Mouse (Mus musculus) adrenal gland, postnatal 14 days (tissue): Measurements from ENCODE around the gene Rab30. TPM values are rescaled to one million over a fixed set of nuclear protein-coding genes. Genes with fewer than 3 reads are reported as not detected.

Source experiments
- DNase-seq: peaks from one replicate; pipeline ENCODE4 v3.0.0; 2021; ENCODE audit warnings: mixed read lengths
- total RNA-seq: library from RNA; stranded (reverse); gene quantifications from 2 replicates; pipeline ENCODE4 v1.2.3, GENCODE M21; 2021

Gene Rab30
- total RNA-seq, 1 experiment from 2014 or later, result 6.4 TPM

- peak; percentile 23 for DNase-seq
Measured at GRCm38 (mm10) chr7:92848246-92848645, 106.8 kb downstream of the Rab30 start.

GRCm38 (mm10) chr7:92866526-92866925 is 125.1 kb downstream of the Rab30 start:
- DNase-seq, result no peak

DNA sequence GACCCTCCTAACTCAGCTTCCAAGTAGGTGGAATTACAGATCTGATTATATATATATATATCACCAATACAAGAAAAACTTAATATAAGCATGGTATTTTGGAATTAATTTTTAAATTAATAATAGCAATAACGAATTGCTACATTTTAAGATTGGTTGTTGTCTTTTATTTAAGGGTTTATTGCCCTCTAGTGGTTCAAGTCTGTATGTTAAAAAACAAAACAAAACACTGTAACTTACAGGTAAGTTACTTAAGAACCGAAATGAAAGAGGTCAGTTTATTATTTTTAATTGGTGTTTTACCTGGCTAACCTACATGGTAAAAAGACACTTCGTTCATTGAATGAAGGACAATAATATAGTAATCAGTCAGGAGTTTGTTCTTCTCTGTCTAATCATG is 128.8 kb downstream of the Rab30 start:
- DNase-seq, result no peak

- DNase-seq, result no peak
Measured at GRCm38 (mm10) chr7:92871596-92871995, 130.2 kb downstream of the Rab30 start.

- peak; percentile 97 for DNase-seq
Measured at GRCm38 (mm10) chr7:92874116-92874675, 132.8 kb downstream of the Rab30 start, which contains the start of the genes Ddias and Prcp. TSS of gene Ddias (minus strand) at chr7:92874247. TSS of gene Prcp (plus strand) at chr7:92874470.

DNA sequence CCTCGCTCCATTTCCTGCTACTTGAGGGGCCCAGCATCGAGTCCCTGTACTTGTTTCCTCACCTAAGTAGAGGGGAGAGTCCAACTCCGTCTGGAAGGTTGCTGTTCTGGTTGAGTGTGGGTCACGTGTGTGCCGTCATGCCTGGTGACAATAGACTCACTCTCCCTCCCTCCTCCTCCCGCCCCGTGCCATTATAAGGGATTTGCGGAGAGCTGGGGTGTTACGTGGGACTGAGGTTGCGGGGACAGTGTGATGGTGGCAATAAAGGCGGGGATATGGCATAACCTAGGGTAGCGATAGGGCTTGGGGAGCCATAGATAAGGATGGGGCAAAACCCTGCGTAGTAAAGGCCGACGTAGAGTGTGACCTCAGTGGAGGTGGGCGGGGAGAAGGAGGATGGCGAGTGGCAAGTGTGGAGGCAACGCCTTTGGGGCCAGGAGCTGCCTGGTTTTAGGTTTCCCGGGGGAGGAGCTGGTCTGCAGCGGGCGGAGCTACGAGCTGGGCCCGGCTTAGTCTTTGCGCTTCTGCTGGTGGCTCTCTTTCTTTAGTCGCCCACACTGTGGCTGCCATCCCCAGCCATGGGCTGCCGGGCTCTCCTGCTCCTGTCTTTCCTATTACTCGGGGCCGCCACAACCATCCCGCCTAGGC is 133.5 kb downstream of the Rab30 start:
- peak; percentile 91 for DNase-seq

- peak; percentile 21 for DNase-seq
Measured at GRCm38 (mm10) chr7:92876066-92876465, 134.7 kb downstream of the Rab30 start.

DNA sequence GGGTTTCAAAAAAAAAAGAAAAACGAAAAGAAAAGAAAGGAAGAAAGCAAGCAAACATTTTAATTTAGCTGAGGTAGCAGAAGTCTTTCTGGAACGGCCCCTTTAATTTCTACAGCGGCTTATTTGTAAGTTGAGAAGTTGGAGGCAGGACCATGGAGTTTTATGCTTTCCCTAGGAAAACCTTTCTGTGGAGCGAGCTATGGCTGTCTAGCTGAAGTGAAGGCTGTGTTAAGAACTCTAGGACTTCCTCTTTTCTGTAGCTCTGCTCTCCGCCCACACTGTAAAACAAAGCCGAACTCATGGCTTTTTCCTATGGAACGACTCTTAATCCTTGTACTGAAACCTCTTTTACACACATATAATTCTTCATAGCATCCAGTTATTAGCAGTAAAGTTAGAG is 135.1 kb downstream of the Rab30 start:
- DNase-seq, result no peak

DNA sequence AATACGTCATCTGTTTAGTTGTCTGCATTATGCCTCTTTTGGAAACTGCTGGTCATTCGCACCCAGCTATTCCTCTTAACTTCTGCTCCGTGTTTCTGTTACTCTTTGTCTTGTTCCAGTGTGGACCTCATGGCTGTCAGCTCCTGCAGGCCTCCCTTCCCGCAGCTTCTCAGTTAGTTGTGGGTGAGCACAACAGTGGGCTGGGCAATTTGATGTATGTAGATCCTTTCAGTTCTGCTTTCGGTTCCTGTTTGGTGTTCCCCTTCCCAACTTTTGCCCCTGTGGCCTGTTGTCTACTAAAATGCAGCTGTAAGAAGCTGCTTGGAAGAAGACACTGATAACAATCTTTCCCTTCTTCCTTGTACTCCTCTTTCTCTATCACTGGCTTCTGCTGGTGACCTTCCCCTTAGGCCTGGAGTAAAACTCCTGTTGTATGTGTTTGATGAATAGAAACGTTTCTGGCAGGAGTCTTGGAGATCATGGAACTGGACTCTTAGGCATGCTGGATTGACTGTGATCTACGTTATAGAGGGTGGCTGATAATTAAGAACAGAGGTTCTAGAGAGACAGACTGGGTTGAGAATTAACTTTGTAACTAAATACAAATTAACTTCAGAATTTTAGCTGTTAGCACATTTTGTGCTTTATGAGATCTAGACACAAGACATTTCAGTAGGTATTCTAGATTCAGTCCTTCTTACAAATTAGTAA is 137.3 kb downstream of the Rab30 start:
- no peak for DNase-seq

DNA sequence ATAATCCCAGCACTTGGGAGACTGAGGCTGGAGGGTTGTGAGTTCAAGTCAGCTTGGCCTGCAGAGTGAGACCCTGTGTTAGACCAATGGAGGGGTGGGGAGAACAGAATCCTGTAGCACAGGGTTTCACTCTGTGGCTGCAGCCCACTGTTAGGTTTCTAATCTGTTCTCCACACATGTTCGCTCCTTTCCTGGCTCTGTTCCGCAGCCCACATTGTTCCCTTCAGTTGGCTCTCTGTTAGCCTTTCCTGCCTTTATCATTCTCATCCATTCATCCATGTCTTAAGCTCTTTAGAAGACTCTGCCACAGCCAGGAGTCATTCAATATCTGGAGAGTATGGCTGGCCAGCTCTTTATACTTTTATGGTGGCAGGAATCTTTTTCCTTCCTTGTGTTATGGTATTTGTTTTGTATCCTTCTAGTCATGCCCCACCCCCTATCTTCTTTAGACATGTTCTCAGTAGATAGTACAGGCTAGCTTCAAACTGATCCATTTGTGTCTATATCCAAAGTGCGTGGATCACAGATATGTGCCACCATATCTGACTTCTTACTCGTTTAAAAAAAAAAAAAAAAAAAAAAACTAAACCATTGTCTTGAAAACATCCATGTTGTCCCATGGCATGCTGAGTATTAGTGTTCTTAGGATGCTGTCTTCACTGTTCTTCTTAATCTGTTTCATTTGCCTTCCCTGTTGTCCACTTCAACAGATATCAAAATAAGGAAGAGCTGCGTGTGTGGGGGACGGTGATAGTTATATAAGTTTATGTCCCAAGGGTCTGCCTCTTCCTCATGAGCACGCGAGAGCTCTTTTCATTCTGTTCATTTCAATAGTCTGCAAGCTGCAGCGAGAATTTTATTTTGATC is 142.7 kb downstream of the Rab30 start:
- no peak for DNase-seq

- no peak for DNase-seq
Measured at GRCm38 (mm10) chr7:92884998-92885660, 143.7 kb downstream of the Rab30 start.

DNA sequence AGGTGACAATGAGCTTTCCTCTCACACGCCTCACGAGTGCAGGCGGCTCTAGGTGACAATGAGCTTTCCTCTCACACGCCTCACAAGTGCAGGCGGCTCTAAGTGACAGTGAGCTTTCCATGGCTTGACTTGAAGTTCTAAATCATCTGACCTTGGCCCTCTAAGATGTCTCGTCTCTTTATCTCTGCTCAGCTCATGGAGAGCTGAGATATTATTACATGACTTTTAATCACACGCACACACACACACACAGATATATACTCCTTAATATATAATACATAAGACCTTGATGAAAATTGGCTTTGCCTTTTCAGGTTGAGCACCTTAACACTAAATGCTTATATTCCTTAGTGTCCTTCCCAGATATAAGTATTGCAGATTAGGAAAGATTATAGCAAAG is 145.4 kb downstream of the Rab30 start:
- no peak for DNase-seq

GRCm38 (mm10) chr7:92887230-92887629 is 145.8 kb downstream of the Rab30 start:
- DNase-seq, result no peak

GRCm38 (mm10) chr7:92890211-92890610 is 148.8 kb downstream of the Rab30 start:
- DNase-seq, result no peak

DNA sequence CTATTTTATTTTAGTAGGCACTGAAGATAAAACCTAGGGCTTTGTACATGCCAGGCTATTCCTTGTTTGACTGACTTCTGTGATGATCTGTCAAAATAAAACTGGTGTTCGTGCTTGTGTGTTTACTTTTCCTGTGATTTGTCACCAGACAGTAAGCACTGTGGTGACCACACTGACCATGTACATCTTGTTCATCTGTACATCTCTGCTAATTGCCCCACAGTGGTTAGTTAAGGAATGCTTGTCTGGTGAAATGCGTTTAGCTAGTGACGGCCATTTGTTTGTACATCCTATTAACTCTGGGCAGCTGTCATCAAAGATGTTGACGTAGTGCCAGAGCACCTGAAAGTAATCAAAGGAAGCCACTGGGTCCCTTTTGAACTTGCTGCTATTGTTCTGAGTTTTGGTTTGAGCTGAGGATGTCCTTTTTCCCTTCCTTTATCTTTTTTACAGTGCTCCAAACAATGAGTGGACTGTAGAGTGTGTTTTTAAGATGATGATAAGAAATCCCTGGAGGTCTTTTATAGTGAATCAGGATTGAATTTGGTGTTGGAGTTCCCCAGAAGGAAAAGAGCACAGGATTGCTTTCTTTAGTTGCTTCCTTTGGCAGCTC is 149.3 kb downstream of the Rab30 start:
- no peak for DNase-seq

DNA sequence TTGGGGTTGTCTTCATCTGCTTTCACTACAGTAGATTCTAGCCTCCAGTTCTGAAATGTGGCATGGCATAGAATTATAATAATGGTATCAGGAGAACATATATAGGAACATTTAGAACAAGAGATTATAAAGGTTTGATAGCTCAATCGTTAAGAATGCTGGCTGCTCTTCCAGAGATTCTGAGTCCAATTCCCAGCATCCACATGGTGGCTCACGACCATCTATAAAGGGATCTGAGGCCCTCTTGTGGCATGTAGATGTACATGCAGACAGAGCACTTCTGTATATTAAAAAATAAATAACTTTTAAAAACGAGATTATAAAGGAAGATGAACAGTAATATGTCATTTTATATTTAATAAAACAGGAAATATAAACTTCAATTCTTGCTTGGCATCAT is 152.1 kb downstream of the Rab30 start:
- DNase-seq, result no peak

Other genes starting within 250 kb of the Rab30 start
- gene Ccdc90b, start 180.5 kb upstream of the Rab30 start, total RNA-seq, result 34.8 and 36.3 TPM in 2 replicates
- 6.2 and 7.0 TPM in 2 replicates for gene Ankrd42, start 104.5 kb upstream of the Rab30 start, total RNA-seq
- 48.8 and 53.3 TPM in 2 replicates for gene Pcf11, start 71.7 kb upstream of the Rab30 start, total RNA-seq
- gene Ddias, start 132.6 kb downstream of the Rab30 start, total RNA-seq, result 2.4 TPM in 2 replicates
- gene Prcp, start 132.9 kb downstream of the Rab30 start, total RNA-seq, result 20.3 and 26.9 TPM in 2 replicates